Comparison of ENCODE assay signal across 8 mouse cellular contexts in genomic region chr1:171247453-171247841, GRCm38 (mm10). TPM values are rescaled to one million over a fixed set of nuclear protein-coding genes. Genes with fewer than 3 reads are reported as not detected.
DNase-seq lines count a peak whose midpoint lies in the region; ATAC-seq and TF ChIP-seq lines count a peak whose summit lies in the region.

No protein-coding gene starts in this region.

- H3K27ac ChIP-seq in heart, embryonic 13.5 days (replicated peaks) = peak overlapping the region; percentile 93
- peak overlapping the region; percentile 71; the same call in 1 of the 2 replicates for H3K27ac ChIP-seq in ES-E14 (ENCODE audit: insufficient read depth, low read depth, low read length, poor library complexity, severe bottlenecking)
- peak overlapping the region; percentile 75; the same call in 1 of the 2 replicates for H3K27ac ChIP-seq in forebrain, postnatal 0 days (ENCODE audit: low read depth, low read length)

- TF ChIP-seq CTCF in forebrain, postnatal 0 days (IDR thresholded peaks at IDR 0.05; ENCODE audit: low read depth) = no peak

- no peak for ATAC-seq in heart, embryonic 13.5 days (ENCODE audit: extremely low read depth, insufficient number of reproducible peaks, low FRiP score, low TSS enrichment)
- ATAC-seq in forebrain, postnatal 0 days = 0 out of 2 replicates have a peak, but pooled peaks have one; percentile 0
- ATAC-seq in megakaryocyte, adult 5-6 weeks (ENCODE audit: poor library complexity, severe bottlenecking) = peak; percentile 36

- H3K36me3 ChIP-seq in heart, embryonic 13.5 days = peaks cover 32% of the 10 kb centered on the region
- 0 out of 2 replicates have a peak, but pooled peaks cover 2% of the 10 kb centered on the region for H3K36me3 ChIP-seq in ES-E14 (ENCODE audit: control insufficient read depth, insufficient read depth, low read length, poor library complexity, severe bottlenecking)
- H3K36me3 ChIP-seq in forebrain, postnatal 0 days (ENCODE audit: insufficient read depth) = 0 out of 2 replicates have a peak, but pooled peaks cover 6% of the 10 kb centered on the region

- peak overlapping the region; percentile 84 for H3K4me2 ChIP-seq in heart, embryonic 13.5 days
- peak overlapping the region; percentile 63 for H3K4me2 ChIP-seq in forebrain, postnatal 0 days (ENCODE audit: low read depth)

- DNase-seq in heart, adult 9 months (ENCODE audit: low spot score in 2 of 2) = no peak
- DNase-seq in ES-E14 (ENCODE audit: low read depth, low spot score) = no peak
- DNase-seq in forebrain, postnatal 0 days = no peak
- DNase-seq in Muller cell, postnatal 12 days (ENCODE audit: inconsistent ontology term) = no peak
- DNase-seq in adipocyte (ENCODE audit: low spot score) = no peak
- DNase-seq in B cell, adult 2 months = no peak

- H3K9ac ChIP-seq in heart, embryonic 13.5 days = peak overlapping the region; percentile 82
- H3K9ac ChIP-seq in ES-E14 (ENCODE audit: insufficient read depth, low read depth, low read length, poor library complexity, severe bottlenecking) = peak overlapping the region; percentile 71; the same call in 1 of the 2 replicates
- H3K9ac ChIP-seq in forebrain, postnatal 0 days = peak overlapping the region; percentile 36

- peaks cover 67% of the 10 kb centered on the region for H3K4me1 ChIP-seq in heart, embryonic 13.5 days
- peaks cover 5 to 23% of the 10 kb centered on the region in 2 experiments; a peak in 3 of 4 replicates for H3K4me1 ChIP-seq in ES-E14 (ENCODE audit: control insufficient read depth in 2 of 2, insufficient read depth in 2 of 2, low read length in 2 of 2, poor library complexity in 1 of 2)
- H3K4me1 ChIP-seq in forebrain, postnatal 0 days (ENCODE audit: insufficient read depth) = peaks cover 15% of the 10 kb centered on the region; the same call in 1 of the 2 replicates

- 0 out of 2 replicates have a peak, but pooled peaks cover 6% of the 10 kb centered on the region for H3K27me3 ChIP-seq in heart, embryonic 13.5 days (replicated peaks)
- H3K27me3 ChIP-seq in forebrain, postnatal 0 days (ENCODE audit: insufficient read depth, low read length) = no peaks in the 10 kb centered on the region

- in situ Hi-C loops in ES-E14 (cut with MboI; ENCODE audit: low sequenced_read_pairs in 2 of 2, unreplicated experiment in 2 of 2) = loop anchor here (10.0 to 25.0 kb wide), 2 partner anchors 133 to 360 kb away; partner anchors contain the start of genes Cfap126 (in 1 of the 2), Dusp12 (in 1 of the 2) and Gm26620 (in 1 of the 2)

- WGBS in heart, embryonic 13.5 days = 8% methylated on average over 13 of the region's 13 CpGs
- 17% methylated on average over 13 of the region's 13 CpGs for WGBS in forebrain, postnatal 0 days

- H3K4me3 ChIP-seq in heart, embryonic 13.5 days = peak overlapping the region; percentile 83
- H3K4me3 ChIP-seq in ES-E14 (ENCODE audit: insufficient read depth in 1 of 2, low read depth in 1 of 2, low read length in 2 of 2, poor library complexity in 1 of 2, severe bottlenecking in 1 of 2) = peak overlapping the region; percentile 85 to 95
- H3K4me3 ChIP-seq in forebrain, postnatal 0 days (ENCODE audit: low read depth, low read length) = peak overlapping the region; percentile 75

- H3K9me3 ChIP-seq in heart, embryonic 13.5 days = no peaks in the 10 kb centered on the region
- H3K9me3 ChIP-seq in ES-E14 (ENCODE audit: control insufficient read depth, insufficient read depth, low read depth, low read length) = no peaks in the 10 kb centered on the region
- H3K9me3 ChIP-seq in forebrain, postnatal 0 days (ENCODE audit: low read length) = no peaks in the 10 kb centered on the region

TF ChIP-seq in ES-E14, 5 proteins besides CTCF, POLR2A, EP300 and RAD21:
- TF ChIP-seq MAFK (IDR thresholded peaks at IDR 0.05; ENCODE audit: insufficient read depth, low read depth, low read length) (no peak), ZNF384 (IDR thresholded peaks at IDR 0.05; ENCODE audit: low read depth, low read length) (no peak)

RNA-seq across cellular contexts. Expression of gene Adamts4, which starts 2.8 kb away (rescaled TPM):
- polyA plus RNA-seq in heart, embryonic 13.5 days (2015; fragmentation: Nextera tagmentation; extraction: Ambion mirVana) = 3.5 and 3.6 TPM in 2 replicates
- total RNA-seq in ES-E14 (2012; rRNA removed) = 3.9 and 4.5 TPM in 2 replicates
- total RNA-seq in forebrain, postnatal 0 days (2014; rRNA removed) = 4.5 and 5.9 TPM in 2 replicates
- polyA plus RNA-seq in forebrain, postnatal 0 days (2015; fragmentation: Nextera tagmentation; extraction: Ambion mirVana) = 2.6 and 5.6 TPM in 2 replicates
- not detected in 2 replicates for total RNA-seq in megakaryocyte, adult 5-6 weeks (2015)
- total RNA-seq in megakaryocyte, adult 5-6 weeks (2017) = 0.12 TPM in 1 of 2 replicates, not detected in the other

RNA-seq across cellular contexts. Expression of gene Ndufs2, which starts 3.7 kb away (rescaled TPM):
- polyA plus RNA-seq in heart, embryonic 13.5 days (2015; fragmentation: Nextera tagmentation; extraction: Ambion mirVana) = 424 and 495 TPM in 2 replicates
- total RNA-seq in ES-E14 (2012; rRNA removed) = 175 and 229 TPM in 2 replicates
- total RNA-seq in forebrain, postnatal 0 days (2014; rRNA removed) = 203 and 270 TPM in 2 replicates
- polyA plus RNA-seq in forebrain, postnatal 0 days (2015; fragmentation: Nextera tagmentation; extraction: Ambion mirVana) = 219 and 243 TPM in 2 replicates
- 235 and 245 TPM in 2 replicates for total RNA-seq in megakaryocyte, adult 5-6 weeks (2015)
- total RNA-seq in megakaryocyte, adult 5-6 weeks (2017) = 276 and 306 TPM in 2 replicates

RNA-seq across cellular contexts. Expression of gene Fcer1g, which starts 13.3 kb away (rescaled TPM):
- polyA plus RNA-seq in heart, embryonic 13.5 days (2015; fragmentation: Nextera tagmentation; extraction: Ambion mirVana) = 29.5 and 33.1 TPM in 2 replicates
- total RNA-seq in ES-E14 (2012; rRNA removed) = 0.62 and 0.63 TPM in 2 replicates
- total RNA-seq in forebrain, postnatal 0 days (2014; rRNA removed) = 7.6 and 11.2 TPM in 2 replicates
- polyA plus RNA-seq in forebrain, postnatal 0 days (2015; fragmentation: Nextera tagmentation; extraction: Ambion mirVana) = 33.2 and 37.9 TPM in 2 replicates
- total RNA-seq in megakaryocyte, adult 5-6 weeks (2015) = 2,036 and 2,044 TPM in 2 replicates
- total RNA-seq in megakaryocyte, adult 5-6 weeks (2017) = 995 and 1,060 TPM in 2 replicates

RNA-seq across cellular contexts. Expression of gene Apoa2, which starts 22.6 kb away (rescaled TPM):
- 21.9 and 119 TPM in 2 replicates for polyA plus RNA-seq in heart, embryonic 13.5 days (2015; fragmentation: Nextera tagmentation; extraction: Ambion mirVana)
- 0.98 and 2.0 TPM in 2 replicates for total RNA-seq in ES-E14 (2012; rRNA removed)
- total RNA-seq in forebrain, postnatal 0 days (2014; rRNA removed) = 0.92 and 2.0 TPM in 2 replicates
- 2.7 and 4.0 TPM in 2 replicates for polyA plus RNA-seq in forebrain, postnatal 0 days (2015; fragmentation: Nextera tagmentation; extraction: Ambion mirVana)
- 0.87 TPM in 1 of 2 replicates, not detected in the other for total RNA-seq in megakaryocyte, adult 5-6 weeks (2015)
- not detected in 2 replicates for total RNA-seq in megakaryocyte, adult 5-6 weeks (2017)

RNA-seq across cellular contexts. Expression of gene B4galt3, which starts 22.7 kb away (rescaled TPM):
- 54.6 and 55.1 TPM in 2 replicates for polyA plus RNA-seq in heart, embryonic 13.5 days (2015; fragmentation: Nextera tagmentation; extraction: Ambion mirVana)
- total RNA-seq in ES-E14 (2012; rRNA removed) = 35.8 and 51.0 TPM in 2 replicates
- 75.1 and 99.3 TPM in 2 replicates for total RNA-seq in forebrain, postnatal 0 days (2014; rRNA removed)
- 104 and 115 TPM in 2 replicates for polyA plus RNA-seq in forebrain, postnatal 0 days (2015; fragmentation: Nextera tagmentation; extraction: Ambion mirVana)
- 17.8 and 20.4 TPM in 2 replicates for total RNA-seq in megakaryocyte, adult 5-6 weeks (2015)
- total RNA-seq in megakaryocyte, adult 5-6 weeks (2017) = 28.5 and 33.5 TPM in 2 replicates

Comparison
In these comparisons a context has a peak if more than half of its experiments do, and no peak if none do; other contexts are left out.
1. RNA of gene Fcer1g, which starts 13.3 kb away (total RNA-seq): 995 to 2,044 TPM in megakaryocyte, adult 5-6 weeks; 7.6 to 11.2 TPM in forebrain, postnatal 0 days and 0.62 to 0.63 TPM in ES-E14; every median in the first group is over 10 times any median in the second.
2. Peak in every context shown above with its lines, with median percentiles within 50 percentile points of each other: H3K27ac ChIP-seq, H3K4me3 ChIP-seq and H3K9ac ChIP-seq.